Mouse (Mus musculus) cerebellum, adult 2 months (tissue): ENCODE data around the gene Xrcc3.

Experiments used
- CTCF ChIP-seq: fragments of 200-500 bp; IDR thresholded peaks from 2 replicates; pipeline ENCODE4 v1.5.1; 2011; ENCODE audit warnings: low read depth, mild to moderate bottlenecking, control low read depth, low read length, moderate library complexity, borderline replicate concordance; ENCODE audit not compliant: insufficient read depth
- POLR2A ChIP-seq: fragments of 200-500 bp; IDR thresholded peaks from 2 replicates; pipeline ENCODE4 v1.6.1; 2011; ENCODE audit warnings: low read length, control low read depth, borderline replicate concordance; ENCODE audit not compliant: insufficient read depth

- TF ChIP-seq CTCF (no peak), POLR2A (no peak)
These were observed 15.2 kb downstream of the Xrcc3 start for GRCm38 (mm10) chr12:111798493-111798892.
